In the genomic region with DNA sequence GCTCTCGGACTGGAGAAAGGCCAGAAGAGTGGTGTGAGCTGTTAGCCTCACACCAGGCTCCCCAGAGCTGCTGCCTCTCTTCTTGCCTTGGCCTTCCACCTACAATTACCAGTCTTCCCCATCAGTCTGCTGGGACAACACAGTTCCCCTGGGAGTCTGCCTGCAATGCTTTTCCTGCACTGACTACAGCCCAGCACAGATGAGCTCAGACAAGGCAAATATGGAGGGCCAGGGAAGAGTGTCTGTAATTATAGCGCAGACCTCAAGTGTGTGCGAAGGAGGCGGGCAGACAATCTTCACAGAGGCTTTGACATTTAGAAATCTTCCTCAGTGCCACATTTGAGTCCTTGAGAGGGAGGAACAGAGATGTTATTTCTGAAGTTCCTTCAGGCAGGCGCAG, we compare ENCODE assay signal across 15 mouse cellular contexts.
A peak's percentile ranks its signal among the peaks of the same experiment; 100 is the strongest.
DNase-seq lines count a peak whose midpoint lies in the region; ATAC-seq lines count a peak whose summit lies in the region.
"Had no signal": no experiment of that assay in that cellular context is flagged by ENCODE, and none has a peak within 500 bp of the region (broad histone marks: within the 10 kb centered on the region; RNA-seq: fewer than 3 reads in every experiment).

No protein-coding gene starts in this region.

- peaks cover 15% of the 10 kb centered on the region for H3K27me3 ChIP-seq in forebrain, embryonic 13.5 days
- H3K27me3 ChIP-seq in forebrain, embryonic 14.5 days (replicated peaks; ENCODE audit: control insufficient read depth, insufficient read depth, low read length): no peaks in the 10 kb centered on the region
- H3K27me3 ChIP-seq in embryonic facial prominence, embryonic 14.5 days (replicated peaks; ENCODE audit: control insufficient read depth, insufficient read depth, low read length): no peaks in the 10 kb centered on the region

- no peak overlapping the region for H3K9ac ChIP-seq in forebrain, embryonic 13.5 days
- no peak overlapping the region for H3K9ac ChIP-seq in forebrain, embryonic 14.5 days (ENCODE audit: low read length)
- H3K9ac ChIP-seq in embryonic facial prominence, embryonic 14.5 days (ENCODE audit: low read depth, low read length): no peak overlapping the region
- H3K9ac ChIP-seq: liver, postnatal 0 days had no signal

- H3K4me3 ChIP-seq in forebrain, embryonic 13.5 days: no peak overlapping the region
- H3K4me3 ChIP-seq in forebrain, embryonic 14.5 days (ENCODE audit: low read depth, low read length): no peak overlapping the region
- no peak overlapping the region for H3K4me3 ChIP-seq in embryonic facial prominence, embryonic 14.5 days (ENCODE audit: low read depth, low read length)
- H3K4me3 ChIP-seq: gastrocnemius, adult 2 months; megakaryocyte, embryonic 14.5 days had no signal

- DNase-seq in forebrain, embryonic 14.5 days (ENCODE audit: low spot score): no peak
- DNase-seq in layer of hippocampus, adult 11-12 months (ENCODE audit: low spot score): peak; percentile 25
- DNase-seq in layer of hippocampus, postnatal 10 days (ENCODE audit: low spot score in 2 of 2): no peak
- DNase-seq in MN1 (ENCODE audit: low spot score): peak; percentile 41
- peak; percentile 43 for DNase-seq in embryonic facial prominence, embryonic 14.5 days (ENCODE audit: low spot score)
- no peak for DNase-seq in urinary bladder, postnatal 10 days (ENCODE audit: low spot score)
- no peak for DNase-seq in lung, postnatal 4 days
- DNase-seq: adrenal gland, adult 8-10 months; cerebellum, adult 18-20 months; gastrocnemius, adult 2 months; kidney, adult 18-20 months; liver, postnatal 0 days; thymus, postnatal 36 days had no signal

- 89% methylated on average over 5 of the region's 5 CpGs for WGBS in forebrain, embryonic 13.5 days
- 83% methylated on average over 5 of the region's 5 CpGs for WGBS in forebrain, embryonic 14.5 days
- WGBS in embryonic facial prominence, embryonic 14.5 days: 84% methylated on average over 5 of the region's 5 CpGs

- no peak overlapping the region for H3K4me2 ChIP-seq in forebrain, embryonic 13.5 days
- no peak overlapping the region for H3K4me2 ChIP-seq in forebrain, embryonic 14.5 days (ENCODE audit: low read length)
- H3K4me2 ChIP-seq in embryonic facial prominence, embryonic 14.5 days (ENCODE audit: low read depth, low read length): no peak overlapping the region

- no peaks in the 10 kb centered on the region for H3K36me3 ChIP-seq in forebrain, embryonic 13.5 days (ENCODE audit: poor library complexity, severe bottlenecking)
- no peaks in the 10 kb centered on the region for H3K36me3 ChIP-seq in forebrain, embryonic 14.5 days (ENCODE audit: control insufficient read depth, insufficient read depth, low read length)
- no peaks in the 10 kb centered on the region for H3K36me3 ChIP-seq in embryonic facial prominence, embryonic 14.5 days (ENCODE audit: control insufficient read depth, insufficient read depth, low read length)

- H3K27ac ChIP-seq in forebrain, embryonic 13.5 days: peak overlapping the region; percentile 16; the same call in 1 of the 2 replicates
- no peak overlapping the region for H3K27ac ChIP-seq in forebrain, embryonic 14.5 days (ENCODE audit: low read depth, low read length)
- no peak overlapping the region for H3K27ac ChIP-seq in embryonic facial prominence, embryonic 14.5 days (replicated peaks; ENCODE audit: low read depth, low read length)
- H3K27ac ChIP-seq: gastrocnemius, adult 2 months had no signal

- ATAC-seq in forebrain, embryonic 13.5 days: no peak
- no peak for ATAC-seq in forebrain, embryonic 14.5 days
- ATAC-seq in embryonic facial prominence, embryonic 14.5 days (ENCODE audit: low read depth): peak; percentile 41; the same call in 1 of the 2 replicates
- ATAC-seq: liver, postnatal 0 days had no signal

- H3K9me3 ChIP-seq in forebrain, embryonic 13.5 days (replicated peaks): no peaks in the 10 kb centered on the region
- no peaks in the 10 kb centered on the region for H3K9me3 ChIP-seq in forebrain, embryonic 14.5 days (replicated peaks; ENCODE audit: control insufficient read depth, low read length)
- H3K9me3 ChIP-seq in embryonic facial prominence, embryonic 14.5 days (ENCODE audit: control insufficient read depth, low read length): no peaks in the 10 kb centered on the region
- H3K9me3 ChIP-seq: megakaryocyte, embryonic 14.5 days had no signal

- peaks cover 39% of the 10 kb centered on the region for H3K4me1 ChIP-seq in forebrain, embryonic 13.5 days
- peaks cover 7% of the 10 kb centered on the region; the same call in 1 of the 2 replicates for H3K4me1 ChIP-seq in forebrain, embryonic 14.5 days (ENCODE audit: control insufficient read depth, insufficient read depth, low read length)
- H3K4me1 ChIP-seq in embryonic facial prominence, embryonic 14.5 days (ENCODE audit: control insufficient read depth, insufficient read depth, low read length): no peaks in the 10 kb centered on the region
- H3K4me1 ChIP-seq: megakaryocyte, embryonic 14.5 days had no signal

Comparison
In these comparisons a context has a peak if more than half of its experiments do, and no peak if none do; other contexts are left out.
1. DNase-seq: peak in layer of hippocampus, adult 11-12 months (single experiment), MN1 (single experiment) and embryonic facial prominence, embryonic 14.5 days (single experiment); none in forebrain, embryonic 14.5 days (single experiment), layer of hippocampus, postnatal 10 days (0 of 2), urinary bladder, postnatal 10 days (single experiment) and lung, postnatal 4 days (0 of 2).